Mouse (Mus musculus): ENCODE measurements around the gene Zfp61. TPM values are rescaled to one million over a fixed set of nuclear protein-coding genes. Genes with fewer than 3 reads are reported as not detected.
"Not testable (repeated sequence)": the region's sequence is repeated elsewhere in the genome, so short reads cannot be mapped to it uniquely, and the experiment has no call there.

The Zfp61 gene
- total RNA-seq, 4 experiments from 2014 or later: 2.8 to 4.9 (median 3.3) TPM

- DNase-seq (ENCODE audit: low spot score in 2 of 2): no peak
Observed at GRCm38 (mm10) chr7:24297361-24298095, 3.5 kb downstream of the Zfp61 start.

- DNase-seq (ENCODE audit: low spot score in 2 of 2): no peak
Observed at GRCm38 (mm10) chr7:24296386-24296785, 4.6 kb downstream of the Zfp61 start.

GRCm38 (mm10) chr7:24295376-24295775, 5.7 kb downstream of the Zfp61 start:
- DNase-seq (ENCODE audit: low spot score in 2 of 2): no peak

- no peak for DNase-seq (ENCODE audit: low spot score in 2 of 2)
Observed at GRCm38 (mm10) chr7:24294763-24295162, 6.3 kb downstream of the Zfp61 start.

GRCm38 (mm10) chr7:24293061-24293851, 7.8 kb downstream of the Zfp61 start:
- DNase-seq (ENCODE audit: low spot score in 2 of 2): no peak

GRCm38 (mm10) chr7:24291387-24292090, 9.5 kb downstream of the Zfp61 start:
- no peak for DNase-seq (ENCODE audit: low spot score in 2 of 2)

- DNase-seq (ENCODE audit: low spot score in 2 of 2): no peak
Observed at GRCm38 (mm10) chr7:24290106-24290693, 10.8 kb downstream of the Zfp61 start.

- no peak for DNase-seq (ENCODE audit: low spot score in 2 of 2)
Observed at GRCm38 (mm10) chr7:24288512-24288911, 12.5 kb downstream of the Zfp61 start.

GRCm38 (mm10) chr7:24287670-24288069, 13.4 kb downstream of the Zfp61 start:
- DNase-seq (ENCODE audit: low spot score in 2 of 2): no peak

GRCm38 (mm10) chr7:24286916-24287315, 14.1 kb downstream of the Zfp61 start:
- DNase-seq (ENCODE audit: low spot score in 2 of 2): no peak

- no peak for DNase-seq (ENCODE audit: low spot score in 2 of 2)
Observed at GRCm38 (mm10) chr7:24286090-24286489, 14.9 kb downstream of the Zfp61 start.

- DNase-seq (ENCODE audit: low spot score in 2 of 2): no peak
Observed at GRCm38 (mm10) chr7:24280858-24281145, 20.2 kb downstream of the Zfp61 start.

- DNase-seq (ENCODE audit: low spot score in 2 of 2): no peak
Observed at GRCm38 (mm10) chr7:24280031-24280857, 20.8 kb downstream of the Zfp61 start.

GRCm38 (mm10) chr7:24278771-24279170, 22.3 kb downstream of the Zfp61 start:
- not testable (repeated sequence) for DNase-seq (ENCODE audit: low spot score in 2 of 2)

- no peak for DNase-seq (ENCODE audit: low spot score in 2 of 2)
Observed at GRCm38 (mm10) chr7:24274456-24274855, 26.6 kb downstream of the Zfp61 start.

GRCm38 (mm10) chr7:24271191-24271590, 29.8 kb downstream of the Zfp61 start:
- DNase-seq (ENCODE audit: low spot score in 2 of 2): no peak

- DNase-seq (ENCODE audit: low spot score in 2 of 2): peak; percentile 28 to 55
Observed at GRCm38 (mm10) chr7:24270288-24270672, 30.8 kb downstream of the Zfp61 start, which contains the start of gene Zfp93. Gene Zfp93, plus strand, starts transcription at chr7:24270420.

GRCm38 (mm10) chr7:24269667-24270287, 31.3 kb downstream of the Zfp61 start:
- DNase-seq (ENCODE audit: low spot score in 2 of 2): no peak

- no peak for DNase-seq (ENCODE audit: low spot score in 2 of 2)
Observed at GRCm38 (mm10) chr7:24269256-24269655, 31.8 kb downstream of the Zfp61 start.

All from gastrocnemius, adult 8-10 months (tissue).